Mouse (Mus musculus): Measurements from ENCODE around the gene Inf2. TPM values are rescaled to one million over a fixed set of nuclear protein-coding genes. Genes with fewer than 3 reads are reported as not detected.

The Inf2 gene
- polyA plus RNA-seq, 1 experiment from 2014 or later: 2.5 TPM

- Histone ChIP-seq H3K4me2 (ENCODE audit: low read length) (no peak overlapping the region), H3K27me3 (ENCODE audit: insufficient read depth, low read length) (no peaks in the 10 kb centered on the region), H3K9ac (ENCODE audit: low read depth, low read length) (no peak overlapping the region), H3K4me1 (replicated peaks; ENCODE audit: insufficient read depth, low read length) (peaks cover 29% of the 10 kb centered on the region; the same call in 1 of the 2 replicates), H3K27ac (no peak overlapping the region), H3K9me3 (replicated peaks; ENCODE audit: low read length) (no peaks in the 10 kb centered on the region), H3K4me3 (replicated peaks; ENCODE audit: low read depth, low read length) (no peak overlapping the region), H3K36me3 (ENCODE audit: insufficient read depth, low read length) (no peaks in the 10 kb centered on the region)
- no peak for TF ChIP-seq CTCF (IDR thresholded peaks at IDR 0.05; ENCODE audit: low read depth)
- WGBS: 59% methylated on average over 9 of the region's 9 CpGs
- DNase-seq (ENCODE audit: low spot score): no peak
- ATAC-seq (replicated peaks; ENCODE audit: low FRiP score, low read depth): no peak
Observed at GRCm38 (mm10) chr12:112596454-112596853, 7.9 kb downstream of the Inf2 start.

DNA sequence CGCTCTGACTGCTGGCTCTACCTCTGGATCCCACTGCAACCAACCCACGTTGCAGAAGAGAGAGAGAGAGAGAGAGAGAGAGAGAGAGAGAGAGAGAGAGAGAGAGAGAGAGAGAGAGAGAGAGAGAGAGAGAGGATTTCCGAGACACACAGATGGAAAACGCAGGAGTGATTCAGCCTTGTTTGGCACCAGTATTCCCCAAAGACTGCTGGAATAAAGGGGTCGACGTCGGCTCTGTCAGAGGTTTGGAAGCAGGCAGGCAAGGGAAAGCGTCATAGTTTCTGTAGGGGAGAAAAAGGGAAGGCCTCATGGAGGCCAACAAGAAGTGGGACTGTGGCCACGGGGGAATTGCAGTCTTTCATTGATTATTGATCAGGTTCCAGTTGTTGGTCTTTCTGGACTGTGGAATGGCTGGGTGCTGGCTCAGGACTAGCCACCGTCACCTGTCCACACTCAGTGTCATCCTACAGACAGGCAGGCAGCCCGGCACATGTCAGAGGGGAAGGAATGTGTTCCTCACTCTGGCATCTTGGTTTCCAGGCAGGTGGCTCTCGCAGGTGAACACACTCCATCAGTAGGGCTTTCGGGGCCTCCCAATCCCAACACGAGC lies 8.4 kb downstream of the Inf2 start:
- Histone ChIP-seq H3K36me3 (ENCODE audit: insufficient read depth, low read length) (no peaks in the 10 kb centered on the region), H3K27me3 (ENCODE audit: insufficient read depth, low read length) (no peaks in the 10 kb centered on the region), H3K4me1 (replicated peaks; ENCODE audit: insufficient read depth, low read length) (peaks cover 29% of the 10 kb centered on the region; the same call in 1 of the 2 replicates), H3K9ac (ENCODE audit: low read depth, low read length) (no peak overlapping the region), H3K27ac (no peak overlapping the region), H3K4me2 (ENCODE audit: low read length) (no peak overlapping the region), H3K9me3 (replicated peaks; ENCODE audit: low read length) (no peaks in the 10 kb centered on the region), H3K4me3 (replicated peaks; ENCODE audit: low read depth, low read length) (no peak overlapping the region)
- DNase-seq (ENCODE audit: low spot score) (no peak), ATAC-seq (replicated peaks; ENCODE audit: low FRiP score, low read depth) (no peak)
- WGBS: 74% methylated on average over 14 of the region's 14 CpGs
- no peak for TF ChIP-seq CTCF (IDR thresholded peaks at IDR 0.05; ENCODE audit: low read depth)

- Histone ChIP-seq H3K4me1 (replicated peaks; ENCODE audit: insufficient read depth, low read length) (peaks cover 29% of the 10 kb centered on the region; the same call in 1 of the 2 replicates), H3K9ac (ENCODE audit: low read depth, low read length) (no peak overlapping the region), H3K36me3 (ENCODE audit: insufficient read depth, low read length) (no peaks in the 10 kb centered on the region), H3K4me3 (replicated peaks; ENCODE audit: low read depth, low read length) (no peak overlapping the region), H3K27ac (no peak overlapping the region), H3K27me3 (ENCODE audit: insufficient read depth, low read length) (no peaks in the 10 kb centered on the region), H3K9me3 (replicated peaks; ENCODE audit: low read length) (no peaks in the 10 kb centered on the region), H3K4me2 (ENCODE audit: low read length) (no peak overlapping the region)
- ATAC-seq (replicated peaks; ENCODE audit: low FRiP score, low read depth) (no peak), DNase-seq (ENCODE audit: low spot score) (no peak)
- WGBS: 86% methylated on average over 8 of the region's 8 CpGs
- TF ChIP-seq CTCF (IDR thresholded peaks at IDR 0.05; ENCODE audit: low read depth): no peak
Observed at GRCm38 (mm10) chr12:112597618-112598017, 9.0 kb downstream of the Inf2 start.

GRCm38 (mm10) chr12:112599198-112599597 lies 10.6 kb downstream of the Inf2 start:
- H3K9ac ChIP-seq (ENCODE audit: low read depth, low read length): no peak overlapping the region
- ATAC-seq (replicated peaks; ENCODE audit: low FRiP score, low read depth) (no peak), DNase-seq (ENCODE audit: low spot score) (no peak)
- WGBS: 51% methylated on average over 4 of the region's 4 CpGs
- no peak overlapping the region for H3K27ac ChIP-seq
- TF ChIP-seq CTCF (IDR thresholded peaks at IDR 0.05; ENCODE audit: low read depth): no peak
- no peak overlapping the region for H3K4me2 ChIP-seq (ENCODE audit: low read length)
- no peak overlapping the region for H3K4me3 ChIP-seq (replicated peaks; ENCODE audit: low read depth, low read length)
- H3K27me3 ChIP-seq (ENCODE audit: insufficient read depth, low read length): no peaks in the 10 kb centered on the region
- 0 out of 2 replicates have a peak, but pooled peaks cover 2% of the 10 kb centered on the region for H3K36me3 ChIP-seq (ENCODE audit: insufficient read depth, low read length)
- peaks cover 16% of the 10 kb centered on the region; the same call in 1 of the 2 replicates for H3K4me1 ChIP-seq (replicated peaks; ENCODE audit: insufficient read depth, low read length)
- H3K9me3 ChIP-seq (replicated peaks; ENCODE audit: low read length): no peaks in the 10 kb centered on the region

DNA sequence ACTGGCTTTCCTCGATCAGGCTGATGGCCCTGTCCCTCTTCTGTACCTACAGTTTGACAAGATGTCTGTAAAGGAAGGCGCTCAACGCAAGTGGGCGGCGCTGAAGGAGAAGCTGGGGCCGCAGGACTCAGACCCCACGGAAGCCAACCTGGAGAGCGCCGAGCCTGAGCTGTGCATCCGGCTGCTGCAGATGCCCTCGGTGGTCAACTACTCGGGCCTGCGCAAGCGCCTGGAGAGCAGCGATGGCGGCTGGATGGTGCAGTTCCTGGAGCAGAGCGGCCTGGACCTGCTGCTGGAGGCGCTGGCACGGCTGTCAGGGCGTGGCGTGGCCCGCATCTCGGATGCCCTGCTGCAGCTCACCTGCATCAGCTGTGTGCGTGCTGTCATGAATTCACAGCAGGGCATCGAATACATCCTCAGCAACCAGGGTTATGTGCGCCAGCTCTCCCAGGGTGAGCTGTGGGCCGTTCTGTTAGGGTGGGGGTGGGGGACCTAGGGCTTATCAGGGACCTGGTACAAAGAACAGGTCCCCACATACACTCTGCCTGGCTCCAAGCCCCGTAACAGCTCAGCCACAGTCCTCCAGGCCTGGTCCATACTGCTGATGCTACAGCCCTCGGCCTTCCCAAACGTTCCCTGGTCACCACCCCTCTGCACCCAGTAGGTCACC lies 11.5 kb downstream of the Inf2 start:
- Histone ChIP-seq H3K4me2 (ENCODE audit: low read length) (no peak overlapping the region), H3K9ac (ENCODE audit: low read depth, low read length) (no peak overlapping the region), H3K27ac (no peak overlapping the region), H3K36me3 (ENCODE audit: insufficient read depth, low read length) (0 out of 2 replicates have a peak, but pooled peaks cover 2% of the 10 kb centered on the region), H3K4me3 (replicated peaks; ENCODE audit: low read depth, low read length) (no peak overlapping the region), H3K9me3 (replicated peaks; ENCODE audit: low read length) (no peaks in the 10 kb centered on the region), H3K27me3 (ENCODE audit: insufficient read depth, low read length) (no peaks in the 10 kb centered on the region), H3K4me1 (replicated peaks; ENCODE audit: insufficient read depth, low read length) (peaks cover 8% of the 10 kb centered on the region; the same call in 1 of the 2 replicates)
- DNase-seq (ENCODE audit: low spot score) (no peak), ATAC-seq (replicated peaks; ENCODE audit: low FRiP score, low read depth) (no peak)
- TF ChIP-seq CTCF (IDR thresholded peaks at IDR 0.05; ENCODE audit: low read depth): no peak
- 88% methylated on average over 30 of the region's 30 CpGs for WGBS

DNA sequence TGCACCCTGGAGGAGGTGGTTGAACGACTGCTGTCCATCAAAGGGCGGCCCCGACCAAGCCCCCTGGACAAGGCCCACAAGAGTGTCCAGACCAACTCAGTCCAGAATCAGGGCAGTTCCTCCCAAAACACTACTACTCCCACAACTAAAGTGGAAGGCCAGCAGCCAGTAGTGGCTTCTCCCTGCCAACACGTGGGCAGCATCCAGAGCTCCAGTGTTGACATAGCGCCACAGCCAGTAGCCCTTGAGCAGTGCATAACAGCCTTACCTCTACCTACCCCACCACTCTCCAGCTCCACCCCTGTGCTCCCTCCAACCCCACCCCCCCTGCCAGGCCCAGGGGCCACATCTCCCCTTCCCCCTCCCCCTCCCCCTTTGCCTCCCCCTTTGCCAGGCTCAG lies 15.4 kb downstream of the Inf2 start:
- Histone ChIP-seq H3K4me3 (replicated peaks; ENCODE audit: low read depth, low read length) (no peak overlapping the region), H3K4me1 (replicated peaks; ENCODE audit: insufficient read depth, low read length) (no peaks in the 10 kb centered on the region), H3K36me3 (ENCODE audit: insufficient read depth, low read length) (0 out of 2 replicates have a peak, but pooled peaks cover 2% of the 10 kb centered on the region), H3K27ac (no peak overlapping the region), H3K27me3 (ENCODE audit: insufficient read depth, low read length) (no peaks in the 10 kb centered on the region), H3K9me3 (replicated peaks; ENCODE audit: low read length) (no peaks in the 10 kb centered on the region), H3K4me2 (ENCODE audit: low read length) (no peak overlapping the region), H3K9ac (ENCODE audit: low read depth, low read length) (no peak overlapping the region)
- 74% methylated on average over 5 of the region's 5 CpGs for WGBS
- TF ChIP-seq CTCF (IDR thresholded peaks at IDR 0.05; ENCODE audit: low read depth): no peak
- ATAC-seq (replicated peaks; ENCODE audit: low FRiP score, low read depth) (no peak), DNase-seq (ENCODE audit: low spot score) (no peak)

Data from kidney, postnatal 0 days (tissue).